Mouse (Mus musculus) heart, adult 18-20 months (tissue): ENCODE results near the gene Metap1. TPM values are rescaled to one million over a fixed set of nuclear protein-coding genes. Genes with fewer than 3 reads are reported as not detected.

Source experiments
- DNase-seq, 2 experiments: peaks; one replicate each; pipeline ENCODE4 v3.0.0; 2021 to 2022; ENCODE audit warnings: mixed read lengths in 1 of 2
- long read RNA-seq, 2 experiments: library from polyadenylated mRNA; stranded (forward); transcript quantifications; one replicate each; pipeline ENCODE4 v2.0.0; 2021
- total RNA-seq, 2 experiments: library from RNA; stranded (reverse); gene quantifications; 2 replicates each; pipeline ENCODE4 v1.2.3; 2021

Metap1 gene
- total RNA-seq = 10 to 100 TPM; 37.1 to 37.9 TPM
- long read RNA-seq, experiment 1, transcript Metap1-201 (11 exons, 2,686 nt) = major isoform, 22 of 44 reads
- long read RNA-seq, experiment 1, partial matches to known transcripts = 1 of 44 reads
- long read RNA-seq, experiment 1, other reads (novel, unspliced or antisense) = 21 of 44 reads
- long read RNA-seq, experiment 2, transcript Metap1-201 (11 exons, 2,686 nt) = major isoform, 13 of 32 reads
- long read RNA-seq, experiment 2, partial matches to known transcripts = 4 of 32 reads
- long read RNA-seq, experiment 2, other reads (novel, unspliced or antisense) = 15 of 32 reads

GRCm38 (mm10) chr3:138489327-138490033, at the start of gene Metap1:
Metap1 (minus strand) TSS chr3:138489515.
- DNase-seq = peak; percentile 96 to 97

GRCm38 (mm10) chr3:138536031-138536430, 46.7 kb upstream of the Metap1 start:
- DNase-seq = no peak

- no peak for DNase-seq
These were observed 43.4 kb upstream of the Metap1 start for GRCm38 (mm10) chr3:138532764-138533163.

GRCm38 (mm10) chr3:138531479-138532181, 42.3 kb upstream of the Metap1 start:
- DNase-seq = no peak

GRCm38 (mm10) chr3:138530578-138531478, 41.5 kb upstream of the Metap1 start:
- DNase-seq = no peak

GRCm38 (mm10) chr3:138528265-138528664, 39.0 kb upstream of the Metap1 start:
- no peak for DNase-seq

- peak; percentile 78 to 83 for DNase-seq
These were observed 38.4 kb upstream of the Metap1 start for GRCm38 (mm10) chr3:138527667-138528231.

GRCm38 (mm10) chr3:138526916-138527666, 37.8 kb upstream of the Metap1 start:
- peak; percentile 98 to 99 for DNase-seq

- DNase-seq = peak; percentile 70 to 76
These were observed 37.0 kb upstream of the Metap1 start, which contains the start of gene Eif4e for GRCm38 (mm10) chr3:138526073-138526915. Eif4e (plus strand) TSS chr3:138526179.

- DNase-seq = no peak
These were observed 36.2 kb upstream of the Metap1 start for GRCm38 (mm10) chr3:138525494-138525893.

- no peak for DNase-seq
These were observed 34.6 kb upstream of the Metap1 start for GRCm38 (mm10) chr3:138523956-138524355.

GRCm38 (mm10) chr3:138519218-138519617, 29.9 kb upstream of the Metap1 start:
- DNase-seq = no peak

GRCm38 (mm10) chr3:138517881-138518280, 28.6 kb upstream of the Metap1 start:
- DNase-seq = no peak

GRCm38 (mm10) chr3:138515656-138516370, 26.5 kb upstream of the Metap1 start:
- DNase-seq = peak in 1 of 2 experiments; percentile 29

- no peak for DNase-seq
These were observed 25.4 kb upstream of the Metap1 start for GRCm38 (mm10) chr3:138514749-138515148.

GRCm38 (mm10) chr3:138513243-138513642, 23.9 kb upstream of the Metap1 start:
- DNase-seq = no peak

GRCm38 (mm10) chr3:138510471-138510870, 21.2 kb upstream of the Metap1 start:
- DNase-seq = no peak

GRCm38 (mm10) chr3:138509581-138509980, 20.3 kb upstream of the Metap1 start:
- DNase-seq = no peak

GRCm38 (mm10) chr3:138506749-138507148, 17.4 kb upstream of the Metap1 start:
- peak; percentile 31 to 60 for DNase-seq
